Mouse (Mus musculus): Measurements from ENCODE around the gene Kcna2. TPM values are rescaled to one million over a fixed set of nuclear protein-coding genes. Genes with fewer than 3 reads are reported as not detected.
A peak's percentile ranks its signal among the peaks of the same experiment; 100 is the strongest.

The Kcna2 gene
- polyA plus RNA-seq, 1 experiment from 2014 or later: 0.05 TPM

DNA sequence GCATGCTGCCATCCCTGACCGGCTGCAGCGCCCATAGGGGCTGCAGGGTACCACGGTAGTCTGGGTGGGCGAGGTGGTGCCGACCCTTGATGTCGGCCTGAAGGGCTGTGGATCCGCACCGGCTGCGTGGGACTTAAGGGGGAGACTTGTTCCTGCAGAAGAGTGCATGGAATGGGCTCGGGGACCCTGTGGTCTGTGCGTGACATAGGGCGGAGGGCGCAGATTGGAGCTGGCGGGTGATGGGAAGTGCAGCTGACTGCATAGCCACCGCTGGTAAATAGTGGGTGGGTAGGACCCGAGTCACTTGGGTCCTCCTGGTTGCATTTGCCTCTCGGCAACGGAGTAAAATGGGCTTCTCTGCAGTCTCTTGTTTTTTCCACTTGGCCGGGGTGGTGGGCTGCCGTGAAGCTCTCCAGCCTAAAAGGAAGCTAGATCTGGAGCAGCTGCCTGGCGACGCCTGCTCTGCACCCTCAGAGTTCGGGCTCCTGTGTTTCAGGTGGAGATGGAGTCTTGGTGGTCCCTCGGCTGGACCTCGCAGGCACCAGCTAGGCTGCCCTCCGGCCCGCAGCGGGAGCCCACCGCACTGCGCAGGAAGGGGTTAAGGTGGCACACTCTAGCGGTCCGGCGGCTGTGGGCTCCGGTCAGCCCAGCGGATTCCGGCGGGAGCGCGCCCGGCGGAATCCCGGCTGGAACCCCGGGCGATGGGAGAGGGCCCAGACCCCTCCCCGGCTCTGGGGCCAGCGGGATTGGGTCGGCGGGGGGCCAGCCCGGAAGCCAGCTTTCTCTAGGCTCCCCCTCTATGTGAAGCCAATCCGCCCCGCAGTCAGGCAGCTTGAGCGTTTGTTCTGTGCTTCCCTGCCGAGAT lies 1.1 kb downstream of the Kcna2 start:
- H3K9ac ChIP-seq: peak overlapping the region; percentile 74

DNA sequence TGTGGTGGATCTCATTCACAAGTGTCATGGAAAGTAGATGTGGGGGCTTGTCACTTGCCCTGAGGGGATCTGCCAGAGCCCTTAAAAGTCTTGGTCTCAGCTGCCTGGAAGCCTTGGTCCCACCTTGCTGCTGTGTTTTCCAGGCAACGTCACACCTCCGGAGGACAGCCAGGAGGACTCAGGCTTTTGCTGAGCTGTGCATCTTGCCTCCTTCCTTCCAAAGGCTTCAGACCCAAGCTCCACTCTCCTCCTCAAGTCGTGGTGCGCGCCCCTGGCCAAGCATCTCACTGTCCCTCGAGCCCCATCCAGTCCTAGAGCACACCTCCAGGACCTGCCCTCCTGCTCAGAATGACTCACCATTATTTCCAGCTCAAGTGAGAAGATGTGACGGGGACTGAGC lies 2.1 kb downstream of the Kcna2 start:
- Histone ChIP-seq H3K27ac (replicated peaks) (no peak overlapping the region), H3K4me2 (peak overlapping the region; percentile 99), H3K4me3 (peak overlapping the region; percentile 64; the same call in 1 of the 2 replicates), H3K9me3 (no peaks in the 10 kb centered on the region), H3K9ac (no peak overlapping the region), H3K27me3 (replicated peaks) (peaks cover 83% of the 10 kb centered on the region), H3K36me3 (no peaks in the 10 kb centered on the region), H3K4me1 (peaks cover 18% of the 10 kb centered on the region)
- 55% methylated on average over 7 of the region's 7 CpGs for WGBS
- ATAC-seq (ENCODE audit: extremely low read depth, insufficient number of reproducible peaks, low FRiP score, low TSS enrichment): no peak

More for the DNA sequence above, 1.1 kb downstream of the Kcna2 start:
- ATAC-seq (ENCODE audit: extremely low read depth, insufficient number of reproducible peaks, low FRiP score, low TSS enrichment): no peak
- Histone ChIP-seq H3K4me1 (peaks cover 18% of the 10 kb centered on the region), H3K9me3 (no peaks in the 10 kb centered on the region), H3K27me3 (replicated peaks) (peaks cover 93% of the 10 kb centered on the region), H3K4me2 (peak overlapping the region; percentile 99), H3K27ac (replicated peaks) (no peak overlapping the region), H3K4me3 (peak overlapping the region; percentile 64), H3K36me3 (no peaks in the 10 kb centered on the region)
- under 1% methylated on average over 53 of the region's 53 CpGs for WGBS

DNA sequence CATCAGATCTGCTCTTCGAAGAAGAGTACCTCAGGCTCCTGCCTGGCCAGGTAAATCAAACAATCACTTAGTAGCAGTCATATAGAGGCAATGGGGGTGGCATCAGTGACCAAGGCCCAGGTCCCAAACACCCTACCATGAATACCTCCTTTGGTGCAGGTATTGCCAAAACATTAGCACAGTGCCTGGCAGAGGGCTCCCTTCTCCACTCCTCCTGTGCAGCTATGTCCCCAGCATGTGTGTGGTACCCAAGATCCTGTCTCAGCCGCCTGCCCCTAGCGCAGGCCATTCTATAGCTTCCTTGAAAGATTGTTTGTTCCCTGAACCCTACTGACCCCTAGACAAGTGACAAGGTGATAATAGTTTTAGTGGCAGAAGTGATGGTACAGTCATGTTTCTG lies 2.5 kb downstream of the Kcna2 start:
- Histone ChIP-seq H3K27me3 (replicated peaks) (peaks cover 81% of the 10 kb centered on the region), H3K9ac (no peak overlapping the region), H3K36me3 (no peaks in the 10 kb centered on the region), H3K4me3 (no peak overlapping the region), H3K27ac (replicated peaks) (no peak overlapping the region), H3K4me1 (peaks cover 18% of the 10 kb centered on the region), H3K4me2 (no peak overlapping the region), H3K9me3 (no peaks in the 10 kb centered on the region)
- 75% methylated on average over 3 of the region's 3 CpGs for WGBS
- ATAC-seq (ENCODE audit: extremely low read depth, insufficient number of reproducible peaks, low FRiP score, low TSS enrichment): no peak

DNA sequence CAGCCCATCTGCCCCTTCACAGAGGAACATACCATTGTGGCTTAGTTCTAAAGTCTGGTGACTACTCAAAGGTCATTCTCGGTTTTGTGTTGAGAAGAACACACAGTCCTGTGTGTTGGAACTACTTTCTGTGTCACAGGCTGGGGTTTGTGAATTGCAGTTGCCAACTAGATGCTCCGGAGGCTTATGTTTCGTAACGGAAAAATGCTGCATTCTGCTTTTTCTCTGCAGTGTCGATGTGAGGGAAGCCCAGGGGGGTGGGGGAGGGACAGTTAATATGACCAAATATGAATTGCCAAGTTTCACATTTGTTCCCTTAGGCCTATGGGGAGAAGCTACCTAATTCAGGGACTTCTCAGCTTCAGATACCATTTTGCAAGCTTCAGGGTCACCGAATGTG lies 5.0 kb downstream of the Kcna2 start:
- H3K4me3 ChIP-seq: no peak overlapping the region
- no peak for ATAC-seq (ENCODE audit: extremely low read depth, insufficient number of reproducible peaks, low FRiP score, low TSS enrichment)
- no peaks in the 10 kb centered on the region for H3K36me3 ChIP-seq
- 73% methylated on average over 6 of the region's 6 CpGs for WGBS
- H3K4me1 ChIP-seq: peaks cover 13% of the 10 kb centered on the region
- peaks cover 58% of the 10 kb centered on the region for H3K27me3 ChIP-seq (replicated peaks)
- no peak overlapping the region for H3K27ac ChIP-seq (replicated peaks)
- no peaks in the 10 kb centered on the region for H3K9me3 ChIP-seq
- no peak overlapping the region for H3K4me2 ChIP-seq
- H3K9ac ChIP-seq: no peak overlapping the region

DNA sequence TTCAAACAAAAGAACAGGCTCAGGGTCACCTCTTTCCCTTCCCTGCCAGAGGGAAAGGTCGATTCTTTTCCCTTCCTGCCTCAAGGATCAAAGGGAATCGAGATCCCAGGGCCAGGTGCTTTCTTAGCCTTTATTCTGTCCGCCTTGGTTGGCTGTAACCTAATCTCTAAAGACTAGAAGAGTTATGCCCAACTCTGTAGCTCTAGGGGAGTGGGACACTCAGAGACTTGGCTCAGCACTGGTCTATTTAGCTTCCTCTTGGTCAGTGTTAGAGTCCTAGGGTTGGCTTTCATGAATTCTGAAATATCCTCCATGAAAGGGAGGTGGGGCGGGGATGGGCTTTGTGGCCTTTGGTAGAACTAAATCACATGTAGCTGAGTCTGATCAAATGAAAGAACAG lies 11.6 kb downstream of the Kcna2 start:
- H3K9ac ChIP-seq: no peak overlapping the region
- no peaks in the 10 kb centered on the region for H3K36me3 ChIP-seq
- H3K27me3 ChIP-seq (replicated peaks): peaks cover 16% of the 10 kb centered on the region; the same call in 1 of the 2 replicates
- 58% methylated on average over 4 of the region's 4 CpGs for WGBS
- H3K4me3 ChIP-seq: no peak overlapping the region
- no peak overlapping the region for H3K27ac ChIP-seq (replicated peaks)
- no peak for ATAC-seq (ENCODE audit: extremely low read depth, insufficient number of reproducible peaks, low FRiP score, low TSS enrichment)
- no peak overlapping the region for H3K4me2 ChIP-seq
- no peaks in the 10 kb centered on the region for H3K9me3 ChIP-seq
- no peaks in the 10 kb centered on the region for H3K4me1 ChIP-seq

DNA sequence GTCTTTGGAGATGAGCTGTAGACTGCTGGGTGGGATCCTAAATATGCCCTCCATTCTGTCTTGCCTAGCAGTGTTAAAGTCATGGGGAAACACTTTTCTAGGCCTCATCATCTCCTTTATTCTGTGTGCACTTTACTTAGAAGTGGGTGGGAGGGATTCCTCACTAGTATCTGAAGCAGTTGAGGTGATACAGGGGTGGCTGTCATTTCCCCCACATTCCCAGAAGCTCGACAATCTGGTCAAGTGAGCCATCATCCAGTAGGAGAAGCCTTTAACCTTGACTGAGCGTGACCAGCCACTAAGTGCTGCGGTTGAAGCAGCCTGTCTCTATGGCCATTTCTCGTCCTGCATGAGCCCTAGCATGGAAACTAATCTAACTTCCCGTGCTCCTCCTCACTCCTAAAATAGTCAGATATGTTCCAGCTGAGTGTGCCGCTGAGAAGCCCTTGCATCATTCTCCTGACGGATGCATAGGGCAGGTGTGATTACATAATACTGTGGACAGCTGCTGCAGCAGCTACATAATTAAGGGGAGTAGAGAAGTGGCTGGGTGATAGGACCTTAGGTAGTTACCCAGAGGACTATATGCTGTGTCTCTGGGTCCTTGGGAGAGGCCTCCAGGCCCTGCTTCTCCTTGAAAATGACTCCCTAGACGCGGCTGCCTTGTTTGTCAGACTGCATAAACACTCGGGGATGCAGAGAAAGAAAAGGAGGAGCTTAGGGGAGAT lies 12.2 kb downstream of the Kcna2 start:
- no peak for ATAC-seq (ENCODE audit: extremely low read depth, insufficient number of reproducible peaks, low FRiP score, low TSS enrichment)
- no peaks in the 10 kb centered on the region for H3K4me1 ChIP-seq
- H3K4me2 ChIP-seq: no peak overlapping the region
- H3K4me3 ChIP-seq: no peak overlapping the region
- no peaks in the 10 kb centered on the region for H3K9me3 ChIP-seq
- H3K9ac ChIP-seq: no peak overlapping the region
- H3K27me3 ChIP-seq (replicated peaks): peaks cover 16% of the 10 kb centered on the region; the same call in 1 of the 2 replicates
- WGBS: 54% methylated on average over 10 of the region's 10 CpGs
- H3K27ac ChIP-seq (replicated peaks): no peak overlapping the region
- no peaks in the 10 kb centered on the region for H3K36me3 ChIP-seq

DNA sequence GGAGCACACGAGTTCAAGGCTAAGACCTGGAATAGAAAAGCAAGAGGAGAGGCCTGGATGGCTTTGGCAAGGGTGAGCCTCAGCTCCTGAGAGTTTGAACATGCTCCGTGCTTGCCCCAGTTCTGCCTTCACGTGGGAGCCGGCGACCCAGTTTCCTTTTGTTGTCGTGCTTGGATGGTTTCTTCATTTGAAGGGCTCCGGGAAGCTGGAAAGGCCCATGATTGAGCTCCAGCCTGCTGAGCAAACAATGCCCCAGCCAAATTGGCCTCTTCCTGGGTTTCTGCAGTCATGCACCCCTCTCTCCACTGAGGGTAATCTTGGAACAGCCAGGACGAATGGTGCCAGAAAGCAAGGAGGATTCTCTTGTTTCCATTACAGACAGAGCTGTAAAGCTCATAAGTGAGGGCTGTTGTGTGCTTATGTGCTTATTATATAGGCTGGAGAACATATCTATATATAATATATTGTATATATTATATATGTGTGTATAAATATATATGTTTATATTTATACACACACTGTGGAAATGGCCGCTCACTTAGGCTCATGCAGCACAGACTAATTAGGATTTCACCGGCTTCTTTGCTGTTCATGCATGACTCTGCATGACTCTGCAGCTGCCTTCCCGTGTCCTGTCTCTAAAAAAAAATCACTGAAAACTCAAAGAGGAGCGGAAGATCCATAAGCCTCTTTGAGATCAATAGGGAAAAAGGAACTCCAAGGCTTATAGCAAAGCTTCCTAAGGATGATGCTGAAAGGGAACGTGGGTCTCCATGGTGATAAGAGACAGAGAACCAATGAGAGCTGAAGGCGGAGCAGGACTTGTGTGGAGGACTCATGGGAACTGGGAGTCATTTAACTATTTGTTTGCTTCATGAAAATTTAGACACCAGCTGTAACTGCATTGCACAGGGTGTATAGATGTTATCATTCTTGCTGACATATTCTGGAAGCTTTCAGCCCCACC lies 13.1 kb downstream of the Kcna2 start:
- no peak overlapping the region for H3K9ac ChIP-seq
- WGBS: 69% methylated on average over 14 of the region's 14 CpGs
- H3K9me3 ChIP-seq: no peaks in the 10 kb centered on the region
- H3K27ac ChIP-seq (replicated peaks): no peak overlapping the region
- ATAC-seq (ENCODE audit: extremely low read depth, insufficient number of reproducible peaks, low FRiP score, low TSS enrichment): no peak
- H3K36me3 ChIP-seq: no peaks in the 10 kb centered on the region
- no peak overlapping the region for H3K4me2 ChIP-seq
- H3K4me3 ChIP-seq: no peak overlapping the region
- peaks cover 14% of the 10 kb centered on the region; the same call in 1 of the 2 replicates for H3K27me3 ChIP-seq (replicated peaks)
- no peaks in the 10 kb centered on the region for H3K4me1 ChIP-seq

DNA sequence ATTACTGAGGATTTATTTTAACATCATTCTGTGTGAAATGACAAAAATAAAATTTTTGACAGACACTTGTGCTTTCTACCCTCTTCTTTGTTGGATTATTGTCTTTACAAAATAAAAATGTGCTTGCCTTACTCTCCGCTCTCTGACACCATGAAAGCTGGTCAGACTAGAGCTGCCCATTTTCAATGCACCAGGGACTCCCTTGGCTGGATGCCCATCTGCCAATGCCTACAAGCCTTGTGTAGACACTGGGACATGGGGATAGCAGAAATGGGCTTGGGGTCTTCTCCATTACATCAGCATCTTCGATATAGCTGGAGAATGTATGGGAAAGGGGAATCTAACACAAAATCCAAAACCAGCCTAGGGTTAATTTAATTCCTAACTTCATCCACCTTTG lies 14.0 kb downstream of the Kcna2 start:
- WGBS: 71% methylated on average over 2 of the region's 2 CpGs
- Histone ChIP-seq H3K9ac (no peak overlapping the region), H3K4me2 (no peak overlapping the region), H3K4me3 (no peak overlapping the region), H3K4me1 (no peaks in the 10 kb centered on the region), H3K27me3 (replicated peaks) (peaks cover 14% of the 10 kb centered on the region; the same call in 1 of the 2 replicates), H3K36me3 (no peaks in the 10 kb centered on the region), H3K9me3 (no peaks in the 10 kb centered on the region), H3K27ac (replicated peaks) (no peak overlapping the region)
- no peak for ATAC-seq (ENCODE audit: extremely low read depth, insufficient number of reproducible peaks, low FRiP score, low TSS enrichment)

DNA sequence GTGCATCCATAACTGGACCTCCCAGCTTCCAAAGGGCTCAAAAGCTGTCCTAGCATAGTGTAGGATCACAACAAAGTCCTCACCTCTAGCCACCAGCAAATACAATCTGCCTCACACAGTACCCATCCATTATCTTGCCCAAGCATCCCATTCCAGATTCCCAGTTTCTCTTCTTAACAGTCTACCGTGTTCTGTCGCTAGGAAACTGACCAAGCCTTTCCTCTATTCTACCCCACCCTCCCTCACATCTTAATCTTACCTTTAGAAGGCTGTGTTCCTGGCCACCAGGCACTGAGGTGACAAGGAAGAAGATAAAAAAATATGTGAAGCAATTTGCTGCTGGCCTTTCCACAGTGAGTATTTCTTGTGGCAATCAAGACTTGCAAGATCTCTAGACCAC lies 14.8 kb downstream of the Kcna2 start:
- WGBS: 59% methylated on average over 2 of the region's 2 CpGs
- H3K9ac ChIP-seq: no peak overlapping the region

DNA sequence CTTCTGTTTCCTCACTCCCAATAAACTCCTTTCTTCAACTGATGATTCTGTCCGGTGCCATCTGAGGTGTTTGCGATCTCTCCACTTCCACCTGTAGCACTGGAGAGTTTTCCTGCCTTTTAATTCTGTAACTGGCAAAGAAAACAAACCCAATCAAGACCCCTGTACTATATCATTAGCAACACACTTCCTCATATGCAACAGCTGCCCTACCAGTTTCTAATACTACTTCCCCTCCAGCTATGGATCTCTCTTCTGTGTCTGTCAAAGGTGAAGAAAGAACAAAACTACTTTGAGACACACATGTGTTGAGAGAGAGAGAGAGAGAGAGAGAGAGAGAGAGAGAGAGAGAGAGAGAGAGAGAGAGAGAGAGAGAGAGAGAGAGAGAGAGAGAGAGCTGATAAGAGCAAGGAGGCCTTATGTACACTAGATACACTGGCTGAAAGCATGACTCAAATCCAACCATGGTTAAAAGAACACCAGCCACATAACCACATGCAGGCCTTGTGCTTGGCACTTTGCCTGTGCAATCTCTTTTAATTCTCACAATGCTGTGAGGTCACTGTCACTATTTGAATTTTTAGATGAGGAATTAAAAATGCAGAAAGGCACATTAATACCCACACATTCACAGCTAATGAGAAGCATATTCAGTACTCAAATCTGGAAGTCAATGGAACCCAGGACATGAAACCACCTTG lies 19.1 kb downstream of the Kcna2 start:
- Histone ChIP-seq H3K4me3 (no peak overlapping the region), H3K9ac (no peak overlapping the region), H3K36me3 (no peaks in the 10 kb centered on the region), H3K4me1 (no peaks in the 10 kb centered on the region), H3K27me3 (replicated peaks) (peaks cover 10% of the 10 kb centered on the region; the same call in 1 of the 2 replicates), H3K4me2 (no peak overlapping the region), H3K9me3 (no peaks in the 10 kb centered on the region), H3K27ac (replicated peaks) (no peak overlapping the region)
- no peak for ATAC-seq (ENCODE audit: extremely low read depth, insufficient number of reproducible peaks, low FRiP score, low TSS enrichment)
- 80% methylated on average over 2 of the region's 2 CpGs for WGBS

More for the DNA sequence above, 14.8 kb downstream of the Kcna2 start:
- Histone ChIP-seq H3K9me3 (no peaks in the 10 kb centered on the region), H3K4me3 (no peak overlapping the region), H3K27ac (replicated peaks) (no peak overlapping the region), H3K4me2 (no peak overlapping the region), H3K4me1 (no peaks in the 10 kb centered on the region), H3K27me3 (replicated peaks) (peaks cover 14% of the 10 kb centered on the region; the same call in 1 of the 2 replicates), H3K36me3 (no peaks in the 10 kb centered on the region)
- no peak for ATAC-seq (ENCODE audit: extremely low read depth, insufficient number of reproducible peaks, low FRiP score, low TSS enrichment)

Data from heart, embryonic 13.5 days (tissue).